Mouse (Mus musculus): ENCODE results near the gene Bpgm. TPM values are rescaled to one million over a fixed set of nuclear protein-coding genes. Genes with fewer than 3 reads are reported as not detected.
A peak's percentile ranks its signal among the peaks of the same experiment; 100 is the strongest.

Bpgm gene
- polyA plus RNA-seq, 1 experiment, result 7.4 TPM

DNA sequence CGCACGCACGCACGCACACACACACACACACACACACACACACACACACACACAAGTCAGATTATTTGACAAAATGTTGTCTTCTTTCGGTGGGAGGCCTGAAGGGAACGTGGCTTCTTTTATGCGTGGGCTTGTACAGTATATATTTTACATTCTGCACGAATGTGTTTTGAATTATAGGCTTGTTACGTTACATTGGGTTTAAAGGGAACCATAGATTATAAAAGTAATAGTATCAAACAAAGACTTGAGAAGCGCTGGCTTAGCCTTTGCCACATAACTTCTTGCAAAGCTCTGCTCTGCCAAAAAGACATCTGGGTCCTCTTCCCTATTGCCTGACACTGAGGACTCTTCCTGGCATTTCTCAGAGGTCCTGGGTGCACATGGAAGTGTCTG lies 68.2 kb downstream of the Bpgm start:
- TF ChIP-seq CTCF (IDR thresholded peaks at IDR 0.05; ENCODE audit: low read depth, low read length) (no peak), POLR2A (IDR thresholded peaks at IDR 0.05; ENCODE audit: borderline replicate concordance, low read depth, low read length) (no peak)
- Histone ChIP-seq H3K4me3 (ENCODE audit: insufficient read depth, low read length) (no peak overlapping the region), H3K27ac (ENCODE audit: insufficient read depth, low read depth, low read length) (no peak overlapping the region), H3K4me1 (ENCODE audit: control insufficient read depth, insufficient read depth, low read length) (0 out of 2 replicates have a peak, but pooled peaks cover 2% of the 10 kb centered on the region)

DNA sequence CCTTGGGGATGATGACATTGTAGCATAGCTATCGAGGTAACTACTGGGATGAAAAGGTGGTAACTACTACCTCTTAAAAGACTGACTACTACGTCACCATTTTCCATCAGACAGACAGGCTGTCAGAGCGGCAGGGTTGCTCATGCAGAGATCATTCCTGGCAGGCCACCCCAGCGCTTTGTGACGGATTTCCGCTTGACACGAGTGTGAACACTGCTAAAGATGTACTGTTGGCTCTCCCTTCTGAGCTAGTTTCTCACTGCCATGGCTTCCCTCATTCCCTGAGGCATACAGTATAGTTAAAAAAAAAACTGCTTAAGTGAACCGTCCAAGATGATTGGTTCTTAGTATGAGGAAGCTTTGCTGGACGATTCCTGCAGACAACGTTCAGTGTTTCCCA lies 69.3 kb downstream of the Bpgm start:
- no peak overlapping the region for H3K4me3 ChIP-seq (ENCODE audit: insufficient read depth, low read length)
- no peak overlapping the region for H3K27ac ChIP-seq (ENCODE audit: insufficient read depth, low read depth, low read length)
- no peak for TF ChIP-seq POLR2A (IDR thresholded peaks at IDR 0.05; ENCODE audit: borderline replicate concordance, low read depth, low read length)
- H3K4me1 ChIP-seq (ENCODE audit: control insufficient read depth, insufficient read depth, low read length), result 0 out of 2 replicates have a peak, but pooled peaks cover 2% of the 10 kb centered on the region

- Histone ChIP-seq H3K4me3 (ENCODE audit: insufficient read depth, low read length) (no peak overlapping the region), H3K4me1 (ENCODE audit: control insufficient read depth, insufficient read depth, low read length) (no peaks in the 10 kb centered on the region), H3K27ac (ENCODE audit: insufficient read depth, low read depth, low read length) (no peak overlapping the region)
- TF ChIP-seq CTCF (IDR thresholded peaks at IDR 0.05; ENCODE audit: low read depth, low read length) (no peak), POLR2A (IDR thresholded peaks at IDR 0.05; ENCODE audit: borderline replicate concordance, low read depth, low read length) (no peak)
Observed at GRCm38 (mm10) chr6:34548406-34548990, 72.5 kb downstream of the Bpgm start.

- H3K4me1 ChIP-seq (ENCODE audit: control insufficient read depth, insufficient read depth, low read length), result no peaks in the 10 kb centered on the region
- H3K4me3 ChIP-seq (ENCODE audit: insufficient read depth, low read length), result no peak overlapping the region
- H3K27ac ChIP-seq (ENCODE audit: insufficient read depth, low read depth, low read length), result no peak overlapping the region
- peak; percentile 91 for TF ChIP-seq CTCF (IDR thresholded peaks at IDR 0.05; ENCODE audit: low read depth, low read length)
- TF ChIP-seq POLR2A (IDR thresholded peaks at IDR 0.05; ENCODE audit: borderline replicate concordance, low read depth, low read length), result no peak
Observed at GRCm38 (mm10) chr6:34549017-34549416, 73.0 kb downstream of the Bpgm start.

- H3K27ac ChIP-seq (ENCODE audit: insufficient read depth, low read depth, low read length), result no peak overlapping the region
- no peak overlapping the region for H3K4me3 ChIP-seq (ENCODE audit: insufficient read depth, low read length)
- TF ChIP-seq POLR2A (IDR thresholded peaks at IDR 0.05; ENCODE audit: borderline replicate concordance, low read depth, low read length), result no peak
- TF ChIP-seq CTCF (IDR thresholded peaks at IDR 0.05; ENCODE audit: low read depth, low read length), result no peak
- H3K4me1 ChIP-seq (ENCODE audit: control insufficient read depth, insufficient read depth, low read length), result no peaks in the 10 kb centered on the region
Observed at GRCm38 (mm10) chr6:34552489-34553157, 76.6 kb downstream of the Bpgm start.

DNA sequence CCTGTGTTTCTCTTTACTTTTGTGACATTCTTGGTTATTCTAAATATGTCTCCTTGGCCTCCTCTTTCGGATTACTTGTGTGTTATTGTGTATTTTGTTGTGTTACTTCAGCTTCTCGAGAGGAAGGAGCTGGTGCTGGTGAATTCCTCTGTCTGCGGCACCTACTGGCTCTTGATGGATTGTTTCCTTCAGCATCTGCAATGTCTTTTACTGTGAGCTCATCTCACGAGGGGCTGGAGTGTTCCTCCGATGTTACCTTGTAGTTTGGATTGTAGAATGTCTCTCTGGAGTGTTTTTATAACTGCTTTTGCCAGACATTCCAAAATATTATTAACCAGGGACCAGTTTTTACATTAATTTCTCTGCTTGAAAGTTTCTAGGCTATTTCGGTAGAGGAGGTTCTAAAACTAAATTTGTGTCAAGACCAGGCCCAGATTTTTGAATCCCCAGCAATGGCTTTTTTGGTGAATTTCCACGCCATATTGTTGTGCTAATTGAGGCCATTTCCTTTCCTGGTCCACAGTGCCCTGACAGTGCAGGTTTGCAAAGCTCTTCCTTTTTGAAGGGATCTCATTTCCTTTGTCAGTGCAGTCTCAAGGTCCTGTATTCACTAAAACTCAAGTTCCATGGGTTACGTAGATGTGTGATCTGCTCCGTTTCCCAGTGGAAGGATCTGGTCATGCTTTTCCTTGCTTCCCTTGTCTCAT lies 78.4 kb downstream of the Bpgm start:
- no peak overlapping the region for H3K27ac ChIP-seq (ENCODE audit: insufficient read depth, low read depth, low read length)
- TF ChIP-seq CTCF (IDR thresholded peaks at IDR 0.05; ENCODE audit: low read depth, low read length), result no peak
- TF ChIP-seq POLR2A (IDR thresholded peaks at IDR 0.05; ENCODE audit: borderline replicate concordance, low read depth, low read length), result no peak
- no peak overlapping the region for H3K4me3 ChIP-seq (ENCODE audit: insufficient read depth, low read length)
- no peaks in the 10 kb centered on the region for H3K4me1 ChIP-seq (ENCODE audit: control insufficient read depth, insufficient read depth, low read length)

Other genes starting within 250 kb of the Bpgm start
- 202 and 226 TPM in 2 replicates for gene Akr1b3, start 158.7 kb upstream of the Bpgm start, polyA plus RNA-seq (2012; ENCODE audit: insufficient read depth, insufficient read length, missing spikeins)
- 98.3 and 111 TPM in 2 replicates for gene Akr1b8, start 122.1 kb upstream of the Bpgm start, polyA plus RNA-seq (2012; ENCODE audit: insufficient read depth, insufficient read length, missing spikeins)
- gene Akr1b10, start 92.0 kb upstream of the Bpgm start, polyA plus RNA-seq (2012; ENCODE audit: insufficient read depth, insufficient read length, missing spikeins), result 97.1 and 102 TPM in 2 replicates
- gene Akr1b7, start 63.9 kb upstream of the Bpgm start, polyA plus RNA-seq (2012; ENCODE audit: insufficient read depth, insufficient read length, missing spikeins), result 0.46 TPM in 1 of 2 replicates, not detected in the other
- 7.9 and 8.6 TPM in 2 replicates for gene Cald1, start 122.3 kb downstream of the Bpgm start, polyA plus RNA-seq (2012; ENCODE audit: insufficient read depth, insufficient read length, missing spikeins)